Mouse (Mus musculus) MEL (cell line): ENCODE data around the gene B830017H08Rik. TPM values are rescaled to one million over a fixed set of nuclear protein-coding genes. Genes with fewer than 3 reads are reported as not detected.

ENCODE experiments used
- polyA plus RNA-seq, 2 experiments: library from polyadenylated mRNA; stranded (reverse) in 1 of 2; unstranded in 1 of 2; fragments of >175 nt in 1 of 2; fragments of >200 nt in 1 of 2; gene quantifications; 2 replicates each; pipeline versions ENCODE4 v1.2.1 to v1.2.4; 2012; ENCODE audit warnings: low replicate concordance in 2 of 2, low read depth in 1 of 2; ENCODE audit not compliant: insufficient read length in 2 of 2, insufficient read depth in 1 of 2, missing spikeins in 1 of 2
- total RNA-seq: library from RNA; depleted of rRNA; stranded (reverse); fragments of 300-350 nt; gene quantifications from 2 replicates; pipeline ENCODE4 v1.2.3, GENCODE M21; 2012; rRNA removed

Gene B830017H08Rik
- total and polyA plus RNA-seq, 3 experiments: 0.06 TPM; not detected in 2

Other genes with a start within 250 kb of the B830017H08Rik start
- gene Slc7a4, start 249.9 kb upstream of the B830017H08Rik start, total RNA-seq: 15.4 and 23.1 TPM in 2 replicates
- gene Slc7a4, start 249.9 kb upstream of the B830017H08Rik start, polyA plus RNA-seq: 10 to 100 TPM in 1 of 2 experiments, not detected in 1; 23.6 TPM
- gene Smpd4, start 213.8 kb upstream of the B830017H08Rik start, total RNA-seq: 47.6 and 51.0 TPM in 2 replicates
- gene Smpd4, start 213.8 kb upstream of the B830017H08Rik start, polyA plus RNA-seq: 100 to 1,000 TPM in 1 of 2 experiments, 10 to 100 TPM in 1; 94.3 to 609 TPM
- gene Ccdc74a, start 186.7 kb upstream of the B830017H08Rik start, total RNA-seq: 1.7 and 1.9 TPM in 2 replicates
- gene Ccdc74a, start 186.7 kb upstream of the B830017H08Rik start, polyA plus RNA-seq: 1 to 10 TPM in 1 of 2 experiments, not detected in 1; 4.6 TPM
- 25.9 and 27.6 TPM in 2 replicates for gene Med15, start 100.2 kb upstream of the B830017H08Rik start, total RNA-seq
- gene Med15, start 100.2 kb upstream of the B830017H08Rik start, polyA plus RNA-seq: 10 to 100 TPM in 1 of 2 experiments, not detected in 1; 62.0 TPM
- gene Klhl22, start 73.5 kb upstream of the B830017H08Rik start, total RNA-seq: 93.6 and 97.0 TPM in 2 replicates
- 100 to 1,000 TPM in 1 of 2 experiments, 10 to 100 TPM in 1; 82.4 to 191 TPM for gene Klhl22, start 73.5 kb upstream of the B830017H08Rik start, polyA plus RNA-seq
- 0.62 TPM in 2 replicates for gene Scarf2, start 35.8 kb upstream of the B830017H08Rik start, total RNA-seq
- gene Scarf2, start 35.8 kb upstream of the B830017H08Rik start, polyA plus RNA-seq: 1 to 10 TPM in 1 of 2 experiments, not detected in 1; 1.2 TPM
- gene Car15, start 5.2 kb downstream of the B830017H08Rik start, total RNA-seq: 2.0 and 2.4 TPM in 2 replicates
- 1 to 10 TPM in 1 of 2 experiments, not detected in 1; 3.6 TPM for gene Car15, start 5.2 kb downstream of the B830017H08Rik start, polyA plus RNA-seq
- 0.16 and 0.35 TPM in 2 replicates for gene Gm20518, start 58.5 kb downstream of the B830017H08Rik start, total RNA-seq
- under 1 TPM in 1 of 2 experiments, not detected in 1; 0.53 TPM for gene Gm20518, start 58.5 kb downstream of the B830017H08Rik start, polyA plus RNA-seq
- gene Tssk1, start 61.1 kb downstream of the B830017H08Rik start, total RNA-seq: 0.04 TPM in 1 of 2 replicates, not detected in the other
- gene Tssk1, start 61.1 kb downstream of the B830017H08Rik start, polyA plus RNA-seq: under 1 TPM in 1 of 2 experiments, not detected in 1; 0.36 TPM
- 35.1 and 37.1 TPM in 2 replicates for gene Dgcr2, start 65.4 kb downstream of the B830017H08Rik start, total RNA-seq
- 10 to 100 TPM in 1 of 2 experiments, not detected in 1; 53.7 TPM for gene Dgcr2, start 65.4 kb downstream of the B830017H08Rik start, polyA plus RNA-seq
- 0.10 TPM in 1 of 2 replicates, not detected in the other for gene Tssk2, start 65.5 kb downstream of the B830017H08Rik start, total RNA-seq
- under 1 TPM in 1 of 2 experiments, not detected in 1; 0.24 TPM for gene Tssk2, start 65.5 kb downstream of the B830017H08Rik start, polyA plus RNA-seq
- 18.5 and 21.7 TPM in 2 replicates for gene Ess2, start 78.2 kb downstream of the B830017H08Rik start, total RNA-seq
- 10 to 100 TPM in 1 of 2 experiments, not detected in 1; 26.8 TPM for gene Ess2, start 78.2 kb downstream of the B830017H08Rik start, polyA plus RNA-seq
- not detected in 2 replicates for gene Gsc2, start 81.9 kb downstream of the B830017H08Rik start, total RNA-seq
- gene Gsc2, start 81.9 kb downstream of the B830017H08Rik start, polyA plus RNA-seq: not detected
- 102 and 114 TPM in 2 replicates for gene Slc25a1, start 95.1 kb downstream of the B830017H08Rik start, total RNA-seq
- gene Slc25a1, start 95.1 kb downstream of the B830017H08Rik start, polyA plus RNA-seq: 100 to 1,000 TPM in 1 of 2 experiments, not detected in 1; 184 TPM
- not detected in 2 replicates for gene Vpreb2, start 147.3 kb downstream of the B830017H08Rik start, total RNA-seq
- not detected for gene Vpreb2, start 147.3 kb downstream of the B830017H08Rik start, polyA plus RNA-seq
- gene Dgcr6, start 219.7 kb downstream of the B830017H08Rik start, total RNA-seq: 64.1 and 66.8 TPM in 2 replicates
- gene Dgcr6, start 219.7 kb downstream of the B830017H08Rik start, polyA plus RNA-seq: 100 to 1,000 TPM in 1 of 2 experiments, not detected in 1; 133 TPM